Mouse (Mus musculus) frontal cortex, postnatal 36 days (tissue): ENCODE results near the gene Surf1.
"Not testable (repeated sequence)": the region's sequence is repeated elsewhere in the genome, so short reads cannot be mapped to it uniquely, and the experiment has no call there.

ENCODE experiments used
- DNase-seq, 2 experiments: peaks; one replicate each; pipeline ENCODE4 v3.0.0; 2022; ENCODE audit warnings: low spot score in 2 of 2

Gene Surf1

DNA sequence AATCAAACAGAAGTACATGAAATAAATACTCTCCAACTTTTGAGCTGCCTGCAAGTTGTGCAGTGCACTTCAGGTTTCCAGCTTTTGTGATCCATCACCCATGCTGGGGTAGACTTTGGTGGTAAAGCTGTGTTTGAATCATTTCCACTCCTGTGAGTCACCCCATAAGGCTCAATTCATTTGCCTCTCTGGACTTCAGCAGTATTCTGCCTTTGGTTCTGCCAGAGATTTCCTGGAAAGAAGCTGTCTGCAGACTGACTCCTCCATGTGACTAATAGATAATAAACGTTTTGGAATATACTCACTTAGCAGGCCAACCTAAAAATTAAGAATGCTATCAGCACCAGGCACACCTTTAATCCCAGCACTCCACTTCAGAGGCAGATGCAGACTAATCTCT is 15.6 kb downstream of the Surf1 start:
- no peak for DNase-seq

DNA sequence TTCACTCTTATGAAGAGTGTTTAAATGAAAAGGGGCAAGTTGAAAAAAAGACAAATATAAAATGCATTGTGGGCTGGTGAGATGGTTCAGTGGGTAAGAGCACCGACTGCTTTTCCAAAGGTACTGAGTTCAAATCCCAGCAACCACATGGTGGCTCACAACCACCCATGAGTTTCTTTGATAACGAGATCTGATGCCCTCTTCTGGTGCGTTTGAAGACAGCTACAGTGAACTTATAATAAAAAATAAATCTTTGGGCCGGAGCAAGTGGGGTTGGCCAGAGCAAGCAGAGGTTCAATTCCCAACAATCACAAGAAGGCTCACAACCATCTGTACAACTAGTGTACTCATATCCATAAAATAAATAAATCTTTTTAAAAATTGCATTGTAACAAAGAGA is 20.4 kb downstream of the Surf1 start:
- DNase-seq, result no peak

DNA sequence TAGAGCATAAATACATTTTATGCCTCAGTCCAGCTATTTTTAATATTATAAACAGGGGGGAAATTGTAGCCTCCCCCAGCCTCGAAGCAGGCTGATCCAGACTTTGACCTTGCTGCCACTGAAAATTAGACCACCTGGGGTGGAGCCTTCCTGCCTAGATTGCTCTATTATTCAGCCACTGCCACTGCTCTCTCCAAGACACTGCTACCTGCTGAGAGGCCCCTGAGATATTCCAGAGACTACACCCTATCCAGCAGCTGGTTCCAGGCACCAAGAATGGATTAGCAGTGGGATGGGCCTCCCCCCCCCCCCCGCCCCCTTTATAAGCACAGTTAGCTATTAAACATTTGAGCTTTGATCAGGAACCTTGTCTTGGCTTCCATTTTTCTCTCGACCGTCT is 30.2 kb downstream of the Surf1 start:
- DNase-seq, result not testable (repeated sequence)

DNA sequence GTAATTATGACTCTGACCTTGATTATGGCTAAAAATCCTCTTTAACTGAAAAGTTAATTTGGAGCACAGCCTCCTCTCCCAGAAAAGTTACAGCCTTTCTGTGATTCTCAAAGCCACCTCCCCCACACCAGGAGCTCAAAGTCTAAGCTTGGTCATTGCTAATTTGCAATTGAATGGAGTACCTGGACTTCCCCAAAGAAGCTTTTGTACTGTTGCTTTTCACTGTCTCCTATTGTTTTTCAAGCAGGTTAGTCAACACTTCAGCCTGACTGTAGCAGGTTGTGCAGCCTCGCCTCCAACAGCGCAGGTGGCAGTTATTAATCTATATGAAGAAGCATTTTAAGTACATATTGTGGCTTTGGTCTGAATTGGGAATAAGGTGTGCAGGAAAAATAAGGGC is 30.8 kb downstream of the Surf1 start:
- DNase-seq, result not testable (repeated sequence)

DNA sequence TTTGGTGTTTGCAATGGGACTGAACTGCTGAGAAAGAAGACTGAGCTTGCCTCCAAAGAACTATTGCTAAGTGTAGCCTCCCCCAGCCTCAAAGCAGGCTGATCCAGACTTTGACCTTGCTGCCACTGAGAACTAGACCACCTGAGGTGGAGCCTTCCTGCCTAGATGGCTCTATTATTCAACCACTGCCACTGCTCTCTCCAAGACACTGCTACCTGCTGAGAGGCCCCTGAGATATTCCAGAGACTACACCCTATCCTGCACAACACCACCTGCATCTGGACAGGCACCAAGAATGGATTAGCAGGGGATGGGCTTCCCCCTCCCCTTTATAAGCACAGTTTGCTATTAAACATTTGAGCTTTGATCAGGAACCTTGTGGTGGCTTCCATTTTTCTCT is 37.8 kb downstream of the Surf1 start:
- DNase-seq, result no peak

DNA sequence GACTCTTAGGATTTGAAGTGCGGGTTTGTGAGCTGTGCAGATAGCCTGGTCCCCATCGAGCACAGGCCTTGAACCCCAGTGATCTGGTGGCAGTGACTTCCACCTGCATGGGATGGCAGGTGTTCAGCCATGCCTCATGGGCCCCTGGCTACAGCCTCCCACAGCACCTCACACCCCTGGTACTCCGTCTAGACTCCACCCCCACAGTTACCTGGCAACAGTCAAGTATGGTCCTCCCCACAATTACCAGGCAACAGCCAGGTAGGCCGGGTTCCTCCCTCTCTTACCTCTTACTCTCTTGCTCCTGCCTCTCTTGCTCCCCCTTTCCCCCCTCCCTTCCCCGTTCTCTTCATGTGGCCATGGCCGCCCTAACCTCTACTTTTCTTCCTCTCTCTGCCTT is 45.7 kb downstream of the Surf1 start:
- no peak for DNase-seq

DNA sequence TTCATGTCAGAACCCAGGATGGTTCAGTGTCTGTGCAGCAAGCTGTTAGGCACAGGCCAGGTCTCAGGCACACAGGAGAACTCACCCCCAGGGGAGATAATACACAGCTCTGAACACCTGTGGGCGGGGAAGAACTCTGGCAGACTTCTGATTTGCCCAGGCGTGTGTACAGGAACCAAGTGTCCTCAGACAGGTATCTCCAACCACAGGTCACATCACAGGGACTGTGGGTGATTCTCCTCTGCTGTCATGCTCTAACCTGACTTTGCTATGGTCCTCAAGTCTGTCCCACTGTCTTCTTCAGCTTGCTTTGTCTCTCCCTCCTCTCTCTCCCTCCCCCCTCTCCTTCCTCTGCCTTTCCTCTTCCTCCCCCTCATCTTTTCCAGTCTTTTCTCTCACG is 51.5 kb downstream of the Surf1 start, which contains the start of gene Abo:
Gene Abo, minus strand, starts transcription at position 101 of the 400 bp plus-strand sequence.
- no peak for DNase-seq
